Mouse (Mus musculus) adrenal gland (tissue): ENCODE results near the gene Gm10837.

Source experiments
- intact Hi-C: fragments of 180-260 bp; cut with DNase I; formaldehyde crosslinking; loops from one replicate; pipeline ENCODE4 v1.15.1; 2025

Gene Gm10837

DNA sequence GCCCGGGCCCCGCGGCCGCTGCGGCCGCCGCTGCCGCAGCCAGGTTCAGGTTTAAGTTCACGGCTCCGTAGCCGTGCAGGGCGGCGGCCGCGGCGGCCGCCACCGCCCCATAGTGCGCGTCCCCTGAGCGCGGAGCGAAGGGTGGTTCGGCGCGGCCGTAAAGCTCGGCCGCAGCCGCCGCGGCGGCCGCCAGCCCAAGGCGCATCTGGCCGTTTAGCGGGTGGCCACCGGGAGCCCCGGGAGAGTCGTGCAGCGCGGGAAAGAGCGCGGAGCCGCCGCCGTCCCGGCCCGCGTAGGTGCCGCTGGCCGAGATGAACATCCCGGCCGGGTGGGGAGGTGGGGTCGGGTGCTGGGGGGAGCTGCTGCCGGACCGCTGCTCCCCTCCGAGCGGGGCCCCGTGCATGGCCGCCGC, 26.0 kb upstream of the Gm10837 start:
- intact Hi-C loops = loop anchor here (1.0 kb wide), 1 partner anchor 25 kb away; no protein-coding TSS in a partner anchor

DNA sequence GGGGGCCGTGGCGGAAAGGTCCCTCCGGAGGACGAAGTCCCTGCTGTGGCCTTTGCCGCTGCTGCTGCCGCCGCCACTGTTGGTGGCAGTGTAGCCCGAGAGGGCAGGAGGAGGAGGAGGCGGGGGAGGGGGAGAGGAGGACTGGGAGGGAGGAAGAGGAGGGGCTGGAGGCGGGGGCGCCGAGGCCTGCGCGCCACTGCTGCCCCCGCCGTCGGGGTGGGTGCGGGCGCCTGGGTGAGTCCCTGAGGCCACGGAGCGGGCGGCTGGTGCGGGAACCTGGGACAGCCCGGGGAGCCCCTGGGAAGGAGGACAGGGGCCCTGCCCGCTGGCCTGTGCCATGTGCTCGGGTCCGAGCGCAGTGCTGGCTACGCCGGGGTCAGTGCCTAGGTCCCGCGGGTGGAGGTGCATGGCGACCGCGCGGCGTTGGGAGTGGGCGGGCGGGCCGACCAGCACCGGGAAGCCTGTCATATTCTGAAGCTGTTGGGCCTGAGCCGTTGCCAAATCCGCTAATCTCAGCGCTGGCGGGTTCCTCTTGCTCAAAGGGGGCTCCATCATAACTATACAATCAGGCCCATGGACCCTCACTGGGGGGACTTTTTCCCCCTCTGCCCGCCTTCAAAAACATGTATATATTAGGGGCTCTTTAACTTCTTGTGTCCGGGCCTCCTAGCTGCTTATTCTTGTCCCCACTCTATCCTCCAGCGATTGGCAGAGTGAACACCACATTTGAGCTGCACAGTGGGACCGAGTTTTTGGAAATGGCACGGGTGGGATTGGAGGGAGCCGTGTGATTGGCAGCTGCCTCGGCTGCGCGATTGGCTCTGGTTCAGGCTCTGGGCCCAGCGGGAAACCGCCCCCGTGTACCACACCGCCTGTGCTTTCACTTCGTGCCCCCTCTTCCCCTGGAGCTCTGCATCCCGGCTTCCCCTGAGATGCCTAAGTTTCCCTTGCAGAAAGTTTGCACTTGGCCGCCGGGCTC, 25.3 kb upstream of the Gm10837 start, which contains the start of gene Zic5:
Gene Zic5 (minus strand): TSS at position 915 of the 979 bp plus-strand sequence.
- intact Hi-C loops = loop anchor here (1.0 kb wide), 1 partner anchor 26 kb away; no protein-coding TSS in a partner anchor

DNA sequence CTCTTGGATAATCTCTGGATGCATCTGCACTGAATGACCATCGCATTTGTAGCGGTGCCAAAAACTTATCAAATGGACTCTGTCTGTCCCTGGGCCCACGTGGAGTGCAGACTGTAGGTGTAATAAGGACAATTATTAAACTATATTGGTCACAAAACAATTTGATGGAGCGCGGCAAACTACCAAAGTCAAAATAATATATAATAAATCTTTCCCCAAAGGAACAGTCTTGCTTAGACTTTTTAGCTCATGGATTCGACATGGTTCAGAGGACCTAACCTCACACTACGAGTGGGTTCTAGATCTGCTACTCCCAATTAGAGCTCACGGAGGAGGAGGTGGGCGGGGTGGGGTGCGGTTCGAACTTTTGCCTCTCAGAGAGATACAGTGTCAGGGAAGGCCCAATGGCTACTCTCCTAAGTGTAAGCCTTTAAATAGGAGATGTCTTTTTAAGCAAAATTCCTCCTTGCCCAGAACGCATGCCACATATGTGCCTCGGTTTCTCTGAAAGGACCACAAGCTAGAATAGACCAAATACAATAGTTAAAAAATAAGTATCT, 24.4 kb upstream of the Gm10837 start:
- intact Hi-C loops = no loop called here

- intact Hi-C loops = no loop called here
These were observed 23.5 kb upstream of the Gm10837 start for GRCm38 (mm10) chr14:122466756-122467362.

DNA sequence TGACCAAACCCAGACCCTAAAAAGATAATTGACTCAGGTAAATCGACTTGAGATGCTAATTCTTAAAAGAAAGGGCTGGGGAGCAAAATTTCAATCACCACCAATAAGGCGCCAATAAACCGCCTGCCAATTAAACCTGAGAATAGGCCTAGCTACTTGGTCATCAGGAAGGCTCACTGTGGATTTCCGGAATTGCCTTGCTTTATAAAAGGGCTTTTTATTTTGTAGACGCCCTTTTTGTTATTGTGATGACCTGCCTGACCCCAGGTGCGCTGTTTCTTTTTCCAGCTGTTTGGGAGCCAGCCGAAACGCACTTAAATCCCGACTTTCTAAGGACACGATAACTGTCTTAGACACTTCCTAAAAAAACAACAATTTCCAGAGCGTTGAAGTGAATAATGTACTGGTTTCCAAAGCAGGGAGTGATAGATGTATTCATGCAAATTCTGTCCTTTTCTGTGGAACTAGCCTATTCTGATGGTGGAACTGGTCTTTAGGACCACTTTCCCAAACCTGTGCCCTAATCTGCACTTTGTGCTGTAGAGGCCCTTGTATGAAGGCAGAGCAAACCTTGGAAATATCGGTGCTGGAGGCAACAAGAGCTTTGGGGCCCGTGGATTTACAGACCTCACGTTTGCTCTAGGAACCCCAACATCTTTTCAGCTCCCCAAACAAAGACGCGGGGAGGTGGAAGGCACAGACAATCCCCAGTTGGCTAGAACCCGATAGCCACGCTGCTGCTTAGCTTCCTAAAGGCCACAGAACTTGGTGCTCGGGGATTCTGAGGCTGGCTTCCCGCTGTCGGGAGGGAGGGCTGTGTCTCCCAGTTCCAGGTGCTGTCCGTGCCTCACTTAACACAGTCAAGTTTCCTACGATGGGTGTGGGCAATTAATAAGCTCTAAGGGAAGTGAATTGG, 22.2 kb upstream of the Gm10837 start:
- intact Hi-C loops = no loop called here

DNA sequence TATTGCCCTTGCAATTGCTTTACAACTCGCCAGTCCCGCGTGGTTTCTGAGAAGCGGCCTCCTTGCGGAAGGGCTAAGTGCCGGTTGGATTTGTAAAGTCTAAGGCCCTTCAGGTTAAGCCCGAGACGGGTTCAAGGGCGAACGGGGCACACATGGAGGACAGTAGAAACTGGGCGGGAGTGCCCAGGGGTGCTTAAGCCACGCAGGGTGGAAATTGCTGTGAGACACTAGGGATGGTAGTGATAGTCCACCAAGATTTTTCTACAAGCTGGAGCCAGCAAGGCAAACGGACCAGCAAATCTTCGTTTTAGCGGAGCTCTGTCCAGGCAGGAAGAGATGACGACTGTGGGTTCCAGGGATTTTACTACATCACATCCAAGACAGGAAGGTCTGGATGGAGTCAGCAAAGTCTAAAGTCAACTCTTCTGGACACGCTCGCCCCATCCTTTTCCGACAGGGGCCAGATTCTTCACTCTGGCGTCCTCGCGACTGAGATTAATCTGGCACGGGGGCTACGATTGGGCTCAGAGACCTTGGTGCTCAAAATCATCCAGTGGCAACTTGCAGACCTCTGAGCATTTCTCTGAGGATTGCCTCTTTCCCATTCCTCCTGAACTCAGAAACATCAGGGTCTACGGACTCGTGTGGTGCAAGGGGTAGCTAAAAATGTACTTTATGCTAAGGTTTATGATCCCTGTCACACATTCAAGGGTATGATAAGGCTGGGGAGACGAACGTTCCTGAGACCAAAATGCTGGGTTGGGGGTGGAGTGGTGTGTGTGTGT, 21.2 kb upstream of the Gm10837 start:
- intact Hi-C loops = no loop called here

GRCm38 (mm10) chr14:122471449-122472085, 18.8 kb upstream of the Gm10837 start:
- intact Hi-C loops = no loop called here

DNA sequence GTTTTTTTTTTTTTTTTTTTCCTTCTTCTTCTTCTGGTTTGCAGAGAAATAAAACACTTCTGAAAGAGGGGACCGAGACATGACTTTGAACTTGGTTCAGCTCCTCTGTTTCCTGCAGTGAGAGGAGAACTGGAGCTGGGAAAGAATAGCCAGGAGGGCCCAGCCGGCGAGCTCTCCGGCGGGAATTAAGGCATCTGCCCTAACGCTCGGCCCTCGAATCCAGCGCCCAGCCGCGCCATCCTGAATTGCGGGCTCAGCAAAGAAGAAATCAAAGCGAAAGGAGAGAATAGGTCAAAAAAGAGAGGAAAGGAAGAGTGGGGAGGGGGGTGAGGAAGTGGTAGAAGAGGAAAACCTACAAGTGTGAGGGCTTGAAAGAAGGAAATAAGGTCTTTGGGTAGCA, 18.2 kb upstream of the Gm10837 start:
- intact Hi-C loops = no loop called here

DNA sequence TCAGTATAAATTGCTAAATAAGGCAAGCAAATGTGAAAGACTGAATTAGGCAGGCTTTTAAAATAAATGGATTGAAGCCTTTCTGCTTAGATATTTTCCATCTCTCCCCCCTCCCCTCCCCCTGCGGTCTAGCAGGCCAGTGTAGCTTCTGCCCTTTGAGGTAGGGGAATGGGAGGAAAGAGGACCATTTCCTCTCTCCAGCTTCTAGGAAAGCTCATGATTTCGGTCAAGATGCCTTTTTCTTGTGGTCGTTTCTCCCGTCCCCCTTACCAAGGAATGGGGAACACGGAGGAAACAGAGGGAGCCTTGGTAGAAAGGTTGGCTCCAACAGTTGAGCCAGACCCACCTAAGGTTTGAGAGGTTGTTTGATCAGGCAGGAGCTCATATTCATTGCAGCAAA, 17.7 kb upstream of the Gm10837 start:
- intact Hi-C loops = no loop called here

- intact Hi-C loops = no loop called here
These were observed 17.1 kb upstream of the Gm10837 start for GRCm38 (mm10) chr14:122473211-122473751.

GRCm38 (mm10) chr14:122474041-122474890, 16.1 kb upstream of the Gm10837 start:
- intact Hi-C loops = no loop called here

- intact Hi-C loops = no loop called here
These were observed 15.4 kb upstream of the Gm10837 start, which contains the start of gene Zic2 for GRCm38 (mm10) chr14:122474891-122475556. Gene Zic2 (plus strand): TSS chr14:122475435.

DNA sequence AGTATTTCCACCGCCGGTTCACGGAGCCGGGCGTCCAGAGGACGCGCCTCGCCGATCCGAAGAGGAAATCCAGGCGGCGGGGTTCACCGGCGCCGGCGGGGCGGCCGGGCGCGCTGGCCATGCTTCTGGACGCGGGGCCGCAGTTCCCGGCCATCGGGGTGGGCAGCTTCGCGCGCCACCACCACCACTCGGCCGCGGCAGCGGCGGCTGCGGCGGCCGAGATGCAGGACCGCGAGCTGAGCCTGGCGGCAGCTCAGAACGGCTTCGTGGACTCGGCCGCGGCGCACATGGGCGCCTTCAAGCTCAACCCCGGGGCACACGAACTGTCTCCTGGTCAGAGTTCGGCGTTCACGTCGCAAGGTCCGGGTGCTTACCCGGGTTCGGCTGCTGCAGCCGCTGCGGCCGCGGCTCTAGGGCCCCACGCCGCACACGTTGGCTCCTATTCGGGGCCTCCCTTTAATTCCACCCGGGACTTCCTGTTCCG, 14.8 kb upstream of the Gm10837 start:
- intact Hi-C loops = no loop called here

- intact Hi-C loops = no loop called here
These were observed 14.2 kb upstream of the Gm10837 start for GRCm38 (mm10) chr14:122476041-122476821.

- intact Hi-C loops = no loop called here
These were observed 13.6 kb upstream of the Gm10837 start for GRCm38 (mm10) chr14:122476822-122477215.

GRCm38 (mm10) chr14:122477261-122477671, 13.1 kb upstream of the Gm10837 start:
- intact Hi-C loops = no loop called here
